Mouse (Mus musculus): ENCODE measurements around the gene Agbl4.

DNA sequence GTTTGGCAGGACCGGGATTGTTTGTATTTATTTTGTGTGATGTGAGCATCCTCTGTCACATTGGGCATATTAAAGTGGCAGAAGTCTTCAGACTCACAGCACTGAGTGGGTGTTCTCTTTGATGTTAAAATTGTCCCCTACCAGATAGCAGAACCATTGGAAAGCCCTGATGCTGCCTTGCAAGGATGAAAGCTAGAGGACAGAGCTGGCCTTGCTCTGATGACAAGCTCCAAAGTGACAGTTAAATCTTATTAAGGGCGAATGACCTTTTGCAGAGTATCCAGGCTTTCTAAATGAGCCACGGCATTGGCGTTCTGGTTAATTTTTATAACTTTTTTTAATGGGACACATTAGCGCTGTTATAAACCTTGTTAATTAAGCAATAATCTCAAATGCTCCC, 1060.1 kb downstream of the Agbl4 start:
- no peak for TF ChIP-seq MAX (IDR thresholded peaks at IDR 0.05; ENCODE audit: low read depth)
- TF ChIP-seq TCF12 (IDR thresholded peaks at IDR 0.05; ENCODE audit: insufficient read depth, poor library complexity, severe bottlenecking), result no peak
- TF ChIP-seq USF1 (IDR thresholded peaks at IDR 0.05; ENCODE audit: low read depth), result no peak
- no peak for TF ChIP-seq POLR2A (IDR thresholded peaks at IDR 0.05; ENCODE audit: insufficient read length, low read depth)
- no peak for TF ChIP-seq MYOG (IDR thresholded peaks at IDR 0.05; ENCODE audit: control insufficient read depth in 1 of 3, insufficient read depth in 1 of 3, insufficient read length in 2 of 3, low read depth in 2 of 3)
- TF ChIP-seq POLR2AphosphoS2 (IDR thresholded peaks at IDR 0.05; ENCODE audit: insufficient read length, low read depth), result no peak
- TF ChIP-seq CEBPB (IDR thresholded peaks at IDR 0.05; ENCODE audit: insufficient read depth, poor library complexity, severe bottlenecking), result no peak
- TF ChIP-seq E2F4 (IDR thresholded peaks at IDR 0.05; ENCODE audit: insufficient read depth), result no peak
- no peak for TF ChIP-seq REST (IDR thresholded peaks at IDR 0.05; ENCODE audit: insufficient read depth, insufficient read length)
- no peak for TF ChIP-seq TCF3 (IDR thresholded peaks at IDR 0.05; ENCODE audit: insufficient read length, low read depth)
- no peak for TF ChIP-seq MYOD1 (IDR thresholded peaks at IDR 0.05; ENCODE audit: control insufficient read depth in 1 of 3, insufficient read length in 2 of 3, low read depth in 2 of 3)
- TF ChIP-seq SRF (IDR thresholded peaks at IDR 0.05; ENCODE audit: control insufficient read depth, insufficient read length, low read depth), result no peak
